Mouse (Mus musculus): ENCODE measurements at regions not wholly inside any gene's neighbourhood (a gene's known extent, or its start where the extent isn't known, plus 50 kb on each side); places are given as distances from the start of the nearest gene placed in this dataset.

GRCm38 (mm10) chr12:71370091-71370490 is 60.4 kb downstream of the Dact1 start:
- DNase-seq: no peak

- DNase-seq: no peak
Measured at GRCm38 (mm10) chr12:71371948-71372347, 62.3 kb downstream of the Dact1 start.

GRCm38 (mm10) chr12:71373633-71374032 is 63.9 kb downstream of the Dact1 start:
- no peak for DNase-seq

GRCm38 (mm10) chr12:71376446-71376845 is 66.8 kb downstream of the Dact1 start:
- DNase-seq: no peak

- no peak for DNase-seq
Measured at GRCm38 (mm10) chr12:71376966-71377365, 67.3 kb downstream of the Dact1 start.

- DNase-seq: no peak
Measured at GRCm38 (mm10) chr12:71379626-71380423, 70.1 kb downstream of the Dact1 start.

GRCm38 (mm10) chr12:71380424-71380761 is 70.7 kb downstream of the Dact1 start:
- DNase-seq: no peak

GRCm38 (mm10) chr12:71386251-71386650 is 76.6 kb downstream of the Dact1 start:
- DNase-seq: no peak

- DNase-seq: no peak
Measured at GRCm38 (mm10) chr12:71391481-71391880, 81.8 kb downstream of the Dact1 start.

GRCm38 (mm10) chr12:71393752-71394151 is 84.1 kb downstream of the Dact1 start:
- no peak for DNase-seq

- no peak for DNase-seq
Measured at GRCm38 (mm10) chr12:71397456-71397855, 87.8 kb downstream of the Dact1 start.

- DNase-seq: no peak
Measured at GRCm38 (mm10) chr12:71398701-71399100, 89.0 kb downstream of the Dact1 start.

GRCm38 (mm10) chr12:71400201-71400600 is 90.5 kb downstream of the Dact1 start:
- no peak for DNase-seq

GRCm38 (mm10) chr12:71401621-71402416 is 92.1 kb downstream of the Dact1 start:
- no peak for DNase-seq

- DNase-seq: no peak
Measured at GRCm38 (mm10) chr12:71407294-71407693, 97.6 kb downstream of the Dact1 start.

GRCm38 (mm10) chr12:71408396-71409050 is 98.8 kb downstream of the Dact1 start:
- DNase-seq: no peak

- DNase-seq: no peak
Measured at GRCm38 (mm10) chr12:71412331-71412730, 102.6 kb downstream of the Dact1 start.

GRCm38 (mm10) chr12:71416968-71417367 is 107.3 kb downstream of the Dact1 start:
- no peak for DNase-seq

- no peak for DNase-seq
Measured at GRCm38 (mm10) chr12:71418186-71418585, 108.5 kb downstream of the Dact1 start.

GRCm38 (mm10) chr12:71419161-71419560 is 109.5 kb downstream of the Dact1 start:
- no peak for DNase-seq

GRCm38 (mm10) chr12:71426023-71426719 is 116.5 kb downstream of the Dact1 start:
- no peak for DNase-seq

GRCm38 (mm10) chr12:71427974-71428373 is 118.3 kb downstream of the Dact1 start:
- DNase-seq: no peak
